Mouse (Mus musculus) olfactory bulb, adult 2 months (tissue): ENCODE results near the gene Usp28. TPM values are rescaled to one million over a fixed set of nuclear protein-coding genes. Genes with fewer than 3 reads are reported as not detected.
A peak's percentile ranks its signal among the peaks of the same experiment; 100 is the strongest.

Source experiments
- H3K27ac ChIP-seq: fragments of 200-500 bp; 2 replicates; pipeline ENCODE4 v1.5.1; 2012; ENCODE audit warnings: low read depth, low read length; ENCODE audit not compliant: insufficient read depth
- H3K4me1 ChIP-seq: fragments of 200-500 bp; 2 replicates; pipeline ENCODE4 v1.6.1; 2012; ENCODE audit warnings: low read length; ENCODE audit not compliant: control insufficient read depth, insufficient read depth
- H3K4me3 ChIP-seq: fragments of 200-500 bp; 2 replicates; pipeline ENCODE4 v1.5.1; 2012; ENCODE audit warnings: mild to moderate bottlenecking, low read depth, low read length, moderate library complexity; ENCODE audit not compliant: insufficient read depth
- CTCF ChIP-seq: fragments of 200-500 bp; IDR thresholded peaks from 2 replicates; pipeline ENCODE4 v1.5.1; 2012; ENCODE audit warnings: low read depth, mild to moderate bottlenecking, low read length, moderate library complexity; ENCODE audit not compliant: insufficient read depth
- POLR2A ChIP-seq: fragments of 200-500 bp; IDR thresholded peaks from 2 replicates; pipeline ENCODE4 v1.6.1; 2012; ENCODE audit warnings: mild to moderate bottlenecking, low read depth, low read length, moderate library complexity; ENCODE audit not compliant: insufficient read depth
- WGBS: fragments of 180-500 bp; shearing (Covaris S2); methylation state at CpG from one replicate; pipeline ENCODE4 v1.1.7; 2018; 5-methylcytosine and 5-hydroxymethylcytosine counted together
- polyA plus RNA-seq: library from polyadenylated mRNA; stranded (reverse); fragments of >200 nt; gene quantifications from 2 replicates; pipeline ENCODE4 v1.2.4, GENCODE M21; 2012; ENCODE audit warnings: low replicate concordance; ENCODE audit not compliant: missing spikeins, insufficient read depth, insufficient read length

Usp28 gene
- polyA plus RNA-seq, 1 experiment, result not detected

GRCm38 (mm10) chr9:49055333-49056205 lies 70.4 kb downstream of the Usp28 start, which contains the start of gene Zw10:
Zw10 (plus strand) TSS chr9:49055613.
- under 1% methylated on average over 53 of the region's 53 CpGs for WGBS
- H3K27ac ChIP-seq, result peak within 1 kb of the TSS; percentile 52; the same call in 1 of the 2 replicates
- peak within 1 kb of the TSS; percentile 96 for H3K4me3 ChIP-seq
- no peaks in the 10 kb centered on the region for H3K4me1 ChIP-seq
- TF ChIP-seq CTCF, result no peak
- TF ChIP-seq POLR2A, result peak; percentile 58

DNA sequence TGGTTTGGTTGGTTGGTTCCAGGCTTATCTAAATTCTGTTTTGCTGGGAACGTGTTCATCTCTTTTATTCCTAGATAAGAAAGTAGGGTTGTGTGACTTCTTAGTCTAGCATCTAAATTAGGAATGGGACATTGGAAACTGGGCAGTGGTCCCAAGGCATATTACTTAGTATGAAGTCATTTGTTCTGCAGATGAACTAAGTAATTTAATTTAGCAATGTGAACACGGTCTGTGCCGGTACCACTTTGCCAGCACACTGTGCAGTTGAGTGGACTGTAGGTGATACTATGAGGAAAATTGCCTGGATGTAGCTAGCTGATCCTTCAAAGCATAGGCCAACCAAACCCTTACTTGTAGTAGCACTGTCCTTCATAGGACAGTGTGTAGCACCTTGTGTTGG lies 91.7 kb downstream of the Usp28 start:
- TF ChIP-seq CTCF (no peak), POLR2A (no peak)
- no peak overlapping the region for H3K4me3 ChIP-seq
- 88% methylated on average over 3 of the region's 3 CpGs for WGBS

GRCm38 (mm10) chr9:49081107-49081506 lies 95.9 kb downstream of the Usp28 start, which contains the start of gene Tmprss5:
Tmprss5 (plus strand) TSS chr9:49081260.
- no peak within 1 kb of the TSS for H3K4me3 ChIP-seq
- TF ChIP-seq POLR2A (no peak), CTCF (no peak)
- no peak within 1 kb of the TSS for H3K27ac ChIP-seq
- 50% methylated on average over 5 of the region's 5 CpGs for WGBS
- H3K4me1 ChIP-seq, result 0 out of 2 replicates have a peak, but pooled peaks cover 2% of the 10 kb centered on the region

More for the DNA sequence above, 91.7 kb downstream of the Usp28 start:
- Histone ChIP-seq H3K27ac (no peak overlapping the region), H3K4me1 (no peaks in the 10 kb centered on the region)

GRCm38 (mm10) chr9:49081561-49081960 lies 96.4 kb downstream of the Usp28 start:
- no peak overlapping the region for H3K4me3 ChIP-seq
- TF ChIP-seq POLR2A (no peak), CTCF (peak; percentile 81)
- 15% methylated on average over 4 of the region's 4 CpGs for WGBS

DNA sequence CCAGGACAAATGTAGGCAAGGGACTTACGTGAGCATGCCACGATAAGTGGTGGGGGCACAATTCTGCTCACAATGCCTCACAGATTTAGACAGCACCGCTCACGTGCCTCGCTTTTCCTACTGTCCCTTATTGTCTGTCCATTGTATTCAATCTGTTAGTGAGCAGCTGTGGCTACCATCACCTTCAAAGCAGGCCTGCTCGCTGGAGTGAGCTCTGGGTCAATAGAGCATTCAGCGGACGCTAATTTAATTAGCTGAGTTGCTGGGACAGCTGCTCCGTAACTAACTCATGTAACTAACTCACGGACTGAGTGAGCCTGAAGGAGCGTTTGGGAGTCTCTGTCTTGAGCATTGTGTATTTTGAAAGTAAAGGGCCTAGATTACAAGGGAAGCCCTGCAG lies 102.1 kb downstream of the Usp28 start:
- no peak for TF ChIP-seq POLR2A
- no peak for TF ChIP-seq CTCF
- 72% methylated on average over 11 of the region's 11 CpGs for WGBS
- Histone ChIP-seq H3K4me1 (0 out of 2 replicates have a peak, but pooled peaks cover 2% of the 10 kb centered on the region), H3K4me3 (no peak overlapping the region), H3K27ac (no peak overlapping the region)

More at GRCm38 (mm10) chr9:49081561-49081960, 96.4 kb downstream of the Usp28 start:
- Histone ChIP-seq H3K27ac (no peak overlapping the region), H3K4me1 (0 out of 2 replicates have a peak, but pooled peaks cover 2% of the 10 kb centered on the region)

Other genes starting within 250 kb of the Usp28 start
- gene Zbtb16, start 149.2 kb upstream of the Usp28 start, polyA plus RNA-seq, result not detected in 2 replicates
- not detected in 2 replicates for gene Htr3a, start 74.3 kb upstream of the Usp28 start, polyA plus RNA-seq
- not detected in 2 replicates for gene Htr3b, start 20.4 kb upstream of the Usp28 start, polyA plus RNA-seq
- not detected in 2 replicates for gene Zw10, start 70.2 kb downstream of the Usp28 start, polyA plus RNA-seq
- not detected in 2 replicates for gene Tmprss5, start 95.9 kb downstream of the Usp28 start, polyA plus RNA-seq